Mouse (Mus musculus): ENCODE results near the gene Apol7e. TPM values are rescaled to one million over a fixed set of nuclear protein-coding genes. Genes with fewer than 3 reads are reported as not detected.

The Apol7e gene
- polyA plus RNA-seq, 1 experiment from 2014 or later: 0.29 TPM

DNA sequence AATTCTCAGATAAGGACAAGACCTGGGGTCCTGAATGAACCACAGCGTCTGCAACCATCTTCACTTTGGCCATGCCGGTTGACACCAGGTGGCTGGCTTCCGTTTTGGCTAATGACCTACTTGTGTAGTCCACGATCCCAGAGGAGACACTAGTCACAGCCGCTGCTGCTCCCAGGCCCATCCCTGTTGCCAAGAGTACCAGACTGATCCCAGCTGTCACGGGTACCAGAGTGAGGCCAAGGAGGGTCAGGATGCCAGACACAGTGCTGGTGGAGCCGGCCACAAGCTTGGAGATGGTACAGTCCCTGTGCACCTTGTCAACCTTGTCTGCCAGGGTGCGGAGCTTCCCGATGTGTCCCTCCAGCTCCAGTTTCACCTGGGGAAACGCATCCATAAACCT lies 51.1 kb downstream of the Apol7e start:
- Histone ChIP-seq H3K4me3 (ENCODE audit: low read length) (no peak overlapping the region), H3K4me1 (ENCODE audit: control insufficient read depth, insufficient read depth, low read length) (no peaks in the 10 kb centered on the region; the same call in 1 of the 2 replicates), H3K9me3 (replicated peaks; ENCODE audit: control insufficient read depth, low read length) (no peaks in the 10 kb centered on the region; the same call in 1 of the 2 replicates), H3K27me3 (ENCODE audit: control insufficient read depth, insufficient read depth, low read length) (no peaks in the 10 kb centered on the region), H3K36me3 (ENCODE audit: control insufficient read depth, insufficient read depth) (no peaks in the 10 kb centered on the region), H3K27ac (ENCODE audit: low read length) (no peak overlapping the region), H3K9ac (ENCODE audit: low read length) (no peak overlapping the region), H3K4me2 (ENCODE audit: low read depth, low read length) (no peak overlapping the region)
- ATAC-seq (replicated peaks; ENCODE audit: extremely low read depth, insufficient read depth, low FRiP score): no peak
- WGBS: 86% methylated on average over 10 of the region's 10 CpGs

DNA sequence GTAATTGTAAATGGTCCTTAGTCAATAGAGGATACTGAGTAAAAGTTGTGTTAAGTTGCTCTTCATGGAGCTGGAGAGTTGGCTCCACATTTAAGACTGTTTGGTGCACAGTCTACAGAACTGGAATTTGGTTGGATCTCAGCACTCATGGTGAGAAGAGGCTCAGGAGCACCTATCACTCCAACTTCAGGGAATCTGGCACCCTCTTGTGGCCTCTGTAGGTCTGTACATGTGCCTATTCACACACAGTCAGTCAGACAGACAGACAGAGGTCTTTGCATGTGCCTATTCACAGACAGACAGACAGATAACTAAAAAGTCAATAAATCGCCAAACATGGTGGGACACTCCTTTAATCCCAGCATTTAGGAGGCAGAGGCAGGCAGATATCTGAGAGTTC lies 51.8 kb downstream of the Apol7e start:
- WGBS: 31% methylated on average over 1 of the region's 1 CpGs
- no peak for ATAC-seq (replicated peaks; ENCODE audit: extremely low read depth, insufficient read depth, low FRiP score)
- no peak overlapping the region for H3K4me2 ChIP-seq (ENCODE audit: low read depth, low read length)

DNA sequence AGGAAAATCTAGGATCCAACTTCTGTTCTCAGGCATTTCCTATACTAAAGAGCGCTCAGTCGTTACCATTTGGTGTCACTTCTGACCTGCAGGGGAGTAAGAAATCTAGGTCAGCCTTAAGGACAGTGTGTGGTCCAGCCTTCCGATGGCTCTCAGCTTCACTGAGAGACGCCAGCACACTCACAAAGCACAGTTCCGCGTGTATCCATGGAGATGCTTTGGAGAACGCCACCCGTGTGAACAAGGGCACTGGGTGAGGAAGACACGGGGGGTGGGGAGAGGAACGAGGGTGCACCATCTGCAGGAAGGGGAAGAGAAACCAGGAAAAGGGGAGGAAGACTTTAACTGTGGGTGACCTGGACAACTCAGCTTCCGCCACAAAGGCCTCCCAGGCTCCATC lies 53.8 kb downstream of the Apol7e start:
- Histone ChIP-seq H3K4me2 (ENCODE audit: low read depth, low read length) (no peak overlapping the region), H3K4me1 (ENCODE audit: control insufficient read depth, insufficient read depth, low read length) (no peaks in the 10 kb centered on the region; the same call in 1 of the 2 replicates), H3K4me3 (ENCODE audit: low read length) (no peak overlapping the region), H3K27ac (ENCODE audit: low read length) (no peak overlapping the region), H3K36me3 (ENCODE audit: control insufficient read depth, insufficient read depth) (no peaks in the 10 kb centered on the region), H3K9ac (ENCODE audit: low read length) (no peak overlapping the region), H3K27me3 (ENCODE audit: control insufficient read depth, insufficient read depth, low read length) (no peaks in the 10 kb centered on the region), H3K9me3 (replicated peaks; ENCODE audit: control insufficient read depth, low read length) (no peaks in the 10 kb centered on the region; the same call in 1 of the 2 replicates)
- no peak for ATAC-seq (replicated peaks; ENCODE audit: extremely low read depth, insufficient read depth, low FRiP score)
- WGBS: 51% methylated on average over 11 of the region's 11 CpGs

More for the DNA sequence above, 51.8 kb downstream of the Apol7e start:
- Histone ChIP-seq H3K9me3 (replicated peaks; ENCODE audit: control insufficient read depth, low read length) (no peaks in the 10 kb centered on the region; the same call in 1 of the 2 replicates), H3K4me3 (ENCODE audit: low read length) (no peak overlapping the region), H3K9ac (ENCODE audit: low read length) (no peak overlapping the region), H3K36me3 (ENCODE audit: control insufficient read depth, insufficient read depth) (no peaks in the 10 kb centered on the region), H3K4me1 (ENCODE audit: control insufficient read depth, insufficient read depth, low read length) (no peaks in the 10 kb centered on the region; the same call in 1 of the 2 replicates), H3K27ac (ENCODE audit: low read length) (no peak overlapping the region), H3K27me3 (ENCODE audit: control insufficient read depth, insufficient read depth, low read length) (no peaks in the 10 kb centered on the region)

DNA sequence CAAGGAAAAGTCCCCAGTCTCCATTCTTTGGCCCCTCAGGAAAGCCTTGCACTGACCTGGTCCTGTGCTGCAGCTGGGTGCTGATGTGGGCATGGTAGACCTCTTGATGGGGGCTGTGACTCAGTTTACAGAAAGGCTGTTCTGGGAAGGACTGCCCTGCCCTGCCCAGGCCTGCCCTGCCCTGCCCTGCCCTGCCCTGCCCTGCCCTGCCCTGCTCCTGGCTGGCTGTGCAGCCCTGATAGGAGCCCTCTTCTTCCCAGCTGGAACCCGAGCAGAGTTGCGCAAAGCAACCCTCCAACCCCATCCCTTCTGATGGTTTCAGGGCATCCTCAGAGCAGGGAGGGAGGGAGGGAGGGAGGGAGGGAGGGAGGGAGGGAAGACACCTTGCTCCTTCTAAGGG lies 56.5 kb downstream of the Apol7e start:
- no peak overlapping the region for H3K4me2 ChIP-seq (ENCODE audit: low read depth, low read length)
- H3K4me1 ChIP-seq (ENCODE audit: control insufficient read depth, insufficient read depth, low read length): no peaks in the 10 kb centered on the region; the same call in 1 of the 2 replicates
- H3K4me3 ChIP-seq (ENCODE audit: low read length): no peak overlapping the region
- H3K9me3 ChIP-seq (replicated peaks; ENCODE audit: control insufficient read depth, low read length): no peaks in the 10 kb centered on the region
- H3K36me3 ChIP-seq (ENCODE audit: control insufficient read depth, insufficient read depth): peaks cover 4% of the 10 kb centered on the region
- no peaks in the 10 kb centered on the region for H3K27me3 ChIP-seq (ENCODE audit: control insufficient read depth, insufficient read depth, low read length)
- no peak overlapping the region for H3K9ac ChIP-seq (ENCODE audit: low read length)
- no peak overlapping the region for H3K27ac ChIP-seq (ENCODE audit: low read length)
- no peak for ATAC-seq (replicated peaks; ENCODE audit: extremely low read depth, insufficient read depth, low FRiP score)
- WGBS: 40% methylated on average over 1 of the region's 2 CpGs

DNA sequence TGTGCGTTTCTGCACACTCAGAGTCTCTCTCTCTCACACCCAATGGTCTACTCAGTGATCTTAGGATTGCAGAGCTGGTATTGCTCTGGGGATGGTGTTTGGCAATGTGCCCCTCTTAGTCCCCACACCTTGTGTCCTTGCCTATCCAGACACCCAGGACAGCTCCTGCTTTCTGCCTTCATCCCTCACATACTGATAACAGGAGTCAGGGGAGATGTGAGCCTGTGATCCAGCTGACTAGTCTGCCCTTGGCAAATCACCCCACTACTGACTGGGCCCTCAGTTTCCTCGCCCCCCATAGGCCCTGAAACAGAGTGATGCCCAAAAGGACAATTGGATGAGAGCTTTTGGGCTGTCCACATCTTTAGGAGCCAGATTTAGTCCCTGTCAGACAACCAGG lies 57.4 kb downstream of the Apol7e start:
- no peak for ATAC-seq (replicated peaks; ENCODE audit: extremely low read depth, insufficient read depth, low FRiP score)
- 66% methylated on average over 2 of the region's 2 CpGs for WGBS
- H3K4me2 ChIP-seq (ENCODE audit: low read depth, low read length): no peak overlapping the region
- no peaks in the 10 kb centered on the region for H3K27me3 ChIP-seq (ENCODE audit: control insufficient read depth, insufficient read depth, low read length)
- no peaks in the 10 kb centered on the region for H3K9me3 ChIP-seq (replicated peaks; ENCODE audit: control insufficient read depth, low read length)
- H3K9ac ChIP-seq (ENCODE audit: low read length): no peak overlapping the region
- no peak overlapping the region for H3K4me3 ChIP-seq (ENCODE audit: low read length)
- H3K4me1 ChIP-seq (ENCODE audit: control insufficient read depth, insufficient read depth, low read length): no peaks in the 10 kb centered on the region; the same call in 1 of the 2 replicates
- H3K36me3 ChIP-seq (ENCODE audit: control insufficient read depth, insufficient read depth): peaks cover 12% of the 10 kb centered on the region
- H3K27ac ChIP-seq (ENCODE audit: low read length): no peak overlapping the region

DNA sequence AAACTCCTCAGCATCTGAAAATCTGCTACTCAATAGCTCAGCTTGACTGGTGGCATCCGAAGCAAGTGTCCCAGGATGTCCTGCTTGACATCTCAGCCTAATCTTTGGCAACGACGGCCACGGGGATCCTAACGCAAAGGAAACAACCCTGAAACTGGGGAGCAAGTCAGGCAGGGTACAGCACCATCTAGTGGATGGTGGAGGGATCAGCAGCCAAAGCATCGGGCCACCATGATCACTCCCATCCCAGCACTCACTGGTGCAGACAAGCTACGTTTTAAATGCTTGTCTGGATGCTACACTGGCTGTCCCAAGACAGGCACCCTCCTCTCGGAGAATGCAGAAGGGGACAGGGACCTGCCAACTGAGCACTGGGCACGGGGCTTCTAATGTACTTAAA lies 58.2 kb downstream of the Apol7e start, which contains the start of gene Apol8:
Apol8 (minus strand) TSS at position 156 of the 400 bp plus-strand sequence.
- H3K9me3 ChIP-seq (replicated peaks; ENCODE audit: control insufficient read depth, low read length): no peaks in the 10 kb centered on the region
- H3K27me3 ChIP-seq (ENCODE audit: control insufficient read depth, insufficient read depth, low read length): no peaks in the 10 kb centered on the region
- ATAC-seq (replicated peaks; ENCODE audit: extremely low read depth, insufficient read depth, low FRiP score): no peak
- no peak within 1 kb of the TSS for H3K9ac ChIP-seq (ENCODE audit: low read length)
- no peak within 1 kb of the TSS for H3K4me3 ChIP-seq (ENCODE audit: low read length)
- WGBS: 5% methylated on average over 9 of the region's 9 CpGs
- H3K4me1 ChIP-seq (ENCODE audit: control insufficient read depth, insufficient read depth, low read length): no peaks in the 10 kb centered on the region; the same call in 1 of the 2 replicates
- peaks cover 20% of the 10 kb centered on the region for H3K36me3 ChIP-seq (ENCODE audit: control insufficient read depth, insufficient read depth)
- no peak within 1 kb of the TSS for H3K4me2 ChIP-seq (ENCODE audit: low read depth, low read length)
- no peak within 1 kb of the TSS for H3K27ac ChIP-seq (ENCODE audit: low read length)

DNA sequence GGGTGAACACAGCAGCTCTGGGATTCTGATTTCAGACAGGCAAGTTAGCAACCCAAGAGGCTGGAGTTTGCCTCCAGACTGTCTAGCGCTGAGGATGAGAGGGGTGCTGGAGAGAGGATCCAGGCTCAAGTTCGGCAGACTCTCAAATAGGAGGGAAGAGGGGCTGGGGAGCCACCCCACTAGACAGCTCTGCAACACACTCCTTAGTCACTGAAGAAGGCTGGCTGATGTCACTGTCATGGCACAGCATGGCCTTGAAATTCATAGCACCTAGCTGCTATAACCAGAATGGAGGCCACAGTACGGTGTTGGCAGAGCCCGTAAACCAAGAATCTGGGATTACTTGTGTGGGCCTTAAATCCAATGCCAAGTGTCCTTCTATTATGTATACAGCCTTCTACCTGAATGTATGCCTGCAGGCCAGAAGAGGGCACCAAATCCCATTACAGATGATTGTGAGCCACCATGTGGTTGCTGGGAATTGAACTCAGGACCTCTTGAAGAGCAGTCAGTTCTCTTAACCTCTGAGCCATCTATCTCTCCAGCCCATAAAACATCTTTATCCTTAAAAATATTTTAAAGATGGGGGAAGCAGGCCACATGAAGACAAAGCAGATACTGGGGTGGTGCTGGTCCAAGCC lies 59.0 kb downstream of the Apol7e start:
- H3K36me3 ChIP-seq (ENCODE audit: control insufficient read depth, insufficient read depth): peaks cover 25% of the 10 kb centered on the region
- ATAC-seq (replicated peaks; ENCODE audit: extremely low read depth, insufficient read depth, low FRiP score): no peak
- no peak overlapping the region for H3K27ac ChIP-seq (ENCODE audit: low read length)
- WGBS: 69% methylated on average over 4 of the region's 4 CpGs
- H3K9ac ChIP-seq (ENCODE audit: low read length): no peak overlapping the region
- H3K4me2 ChIP-seq (ENCODE audit: low read depth, low read length): no peak overlapping the region
- no peaks in the 10 kb centered on the region for H3K27me3 ChIP-seq (ENCODE audit: control insufficient read depth, insufficient read depth, low read length)
- H3K4me3 ChIP-seq (ENCODE audit: low read length): no peak overlapping the region
- H3K9me3 ChIP-seq (replicated peaks; ENCODE audit: control insufficient read depth, low read length): no peaks in the 10 kb centered on the region
- H3K4me1 ChIP-seq (ENCODE audit: control insufficient read depth, insufficient read depth, low read length): no peaks in the 10 kb centered on the region; the same call in 1 of the 2 replicates

DNA sequence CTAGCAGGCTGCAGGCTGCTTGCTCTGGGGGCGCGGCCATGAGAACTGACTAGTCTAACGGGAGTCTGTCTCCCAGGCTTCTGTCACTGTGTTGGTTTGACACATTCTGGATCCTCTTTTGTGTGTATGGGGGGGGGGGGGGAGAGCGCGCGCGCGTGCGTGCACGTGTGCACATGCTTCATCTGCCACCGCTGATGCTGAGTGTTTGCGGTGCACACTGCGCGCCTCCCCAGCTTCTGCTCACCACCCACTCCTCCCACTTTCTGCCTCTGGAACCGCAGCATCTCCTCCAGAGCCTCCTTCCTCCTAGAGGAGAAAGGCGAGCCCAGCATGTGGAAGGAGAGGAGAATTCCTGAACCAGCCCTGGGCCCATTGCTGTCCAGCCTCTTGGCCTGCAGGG lies 61.4 kb downstream of the Apol7e start:
- Histone ChIP-seq H3K27me3 (ENCODE audit: control insufficient read depth, insufficient read depth, low read length) (no peaks in the 10 kb centered on the region), H3K4me1 (ENCODE audit: control insufficient read depth, insufficient read depth, low read length) (no peaks in the 10 kb centered on the region), H3K4me2 (ENCODE audit: low read depth, low read length) (no peak overlapping the region), H3K36me3 (ENCODE audit: control insufficient read depth, insufficient read depth) (peaks cover 47% of the 10 kb centered on the region), H3K9ac (ENCODE audit: low read length) (no peak overlapping the region), H3K4me3 (ENCODE audit: low read length) (no peak overlapping the region), H3K9me3 (replicated peaks; ENCODE audit: control insufficient read depth, low read length) (no peaks in the 10 kb centered on the region), H3K27ac (ENCODE audit: low read length) (no peak overlapping the region)
- 94% methylated on average over 16 of the region's 16 CpGs for WGBS
- no peak for ATAC-seq (replicated peaks; ENCODE audit: extremely low read depth, insufficient read depth, low FRiP score)

DNA sequence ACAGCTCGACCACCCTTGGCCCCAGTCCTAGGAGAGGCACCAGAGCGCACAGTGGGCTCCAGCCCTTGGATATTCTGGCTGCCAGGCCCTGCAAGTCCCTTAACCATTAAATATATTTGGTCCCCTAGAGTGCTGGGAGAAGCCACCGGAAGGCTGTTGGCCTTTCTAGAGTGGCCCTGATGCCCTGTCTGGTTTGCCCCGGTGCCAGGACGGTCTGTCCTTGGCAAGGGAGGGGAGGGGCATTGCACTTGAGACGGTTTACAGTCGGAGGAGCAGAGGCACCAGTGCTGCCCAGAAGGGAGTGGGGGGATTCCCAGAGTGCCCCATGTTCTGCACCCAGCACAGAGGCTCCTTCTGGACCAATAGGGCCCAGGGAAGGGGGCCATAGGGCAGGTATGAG lies 62.4 kb downstream of the Apol7e start:
- Histone ChIP-seq H3K9ac (ENCODE audit: low read length) (no peak overlapping the region), H3K4me3 (ENCODE audit: low read length) (no peak overlapping the region), H3K27ac (ENCODE audit: low read length) (no peak overlapping the region), H3K4me1 (ENCODE audit: control insufficient read depth, insufficient read depth, low read length) (no peaks in the 10 kb centered on the region), H3K36me3 (ENCODE audit: control insufficient read depth, insufficient read depth) (peaks cover 57% of the 10 kb centered on the region), H3K4me2 (ENCODE audit: low read depth, low read length) (no peak overlapping the region), H3K27me3 (ENCODE audit: control insufficient read depth, insufficient read depth, low read length) (no peaks in the 10 kb centered on the region), H3K9me3 (replicated peaks; ENCODE audit: control insufficient read depth, low read length) (no peaks in the 10 kb centered on the region)
- no peak for ATAC-seq (replicated peaks; ENCODE audit: extremely low read depth, insufficient read depth, low FRiP score)
- 94% methylated on average over 7 of the region's 7 CpGs for WGBS

All from heart, embryonic 16.5 days (tissue).